Mouse (Mus musculus) liver, embryonic 16.5 days (tissue): ENCODE results near the gene Gdap2. TPM values are rescaled to one million over a fixed set of nuclear protein-coding genes. Genes with fewer than 3 reads are reported as not detected.

ENCODE experiments used
- ATAC-seq: fragments of 200-750 bp; cut with Nextera tagmentation; 2 replicates; pipeline ENCODE4 v1.8.0; 2017; ENCODE audit warnings: low read depth, mild to moderate bottlenecking, moderate number of reproducible peaks, moderate library complexity
- H3K27ac ChIP-seq: fragments of 300-500 bp; sonication (generic); 2 replicates; pipeline ENCODE4 v1.5.1; 2014; ENCODE audit warnings: mild to moderate bottlenecking, low read length
- H3K27me3 ChIP-seq: fragments of 300-500 bp; sonication (generic); 2 replicates; pipeline ENCODE4 v1.6.1; 2014; ENCODE audit warnings: low read depth, low read length, mixed read lengths; ENCODE audit not compliant: control insufficient read depth, insufficient read depth
- H3K36me3 ChIP-seq: fragments of 300-500 bp; sonication (generic); 2 replicates; pipeline ENCODE4 v1.6.1; 2014; ENCODE audit warnings: mild to moderate bottlenecking; ENCODE audit not compliant: control insufficient read depth, insufficient read depth
- H3K4me1 ChIP-seq: fragments of 300-500 bp; sonication (generic); 2 replicates; pipeline ENCODE4 v1.6.1; 2014; ENCODE audit warnings: low read depth, low read length, mixed read lengths; ENCODE audit not compliant: control insufficient read depth
- H3K4me2 ChIP-seq: fragments of 300-500 bp; sonication (generic); 2 replicates; pipeline ENCODE4 v1.6.1; 2014; ENCODE audit warnings: low read depth, low read length, mixed read lengths
- H3K4me3 ChIP-seq: fragments of 300-500 bp; sonication (generic); 2 replicates; pipeline ENCODE4 v1.5.1; 2014; ENCODE audit warnings: low read depth, mild to moderate bottlenecking, low read length
- H3K9ac ChIP-seq: fragments of 300-500 bp; sonication (generic); 2 replicates; pipeline ENCODE4 v1.6.1; 2014; ENCODE audit warnings: low read depth, low read length
- H3K9me3 ChIP-seq: fragments of 300-500 bp; sonication (generic); replicated peaks from 2 replicates; pipeline ENCODE4 v1.6.1; 2016; ENCODE audit warnings: low read length; ENCODE audit not compliant: control insufficient read depth
- WGBS: fragments of 180-500 bp; shearing (Covaris S2); extraction: QIAGEN DNeasy Blood & Tissue Kit; methylation state at CpG from one replicate; pipeline ENCODE4 v1.1.7; 2014; ENCODE audit not compliant: insufficient replicate concordance; 5-methylcytosine and 5-hydroxymethylcytosine counted together
- polyA plus RNA-seq: library from polyadenylated mRNA; unstranded; fragments of >200 nt; fragmentation: Nextera tagmentation; extraction: Ambion mirVana; gene quantifications from 2 replicates; pipeline ENCODE4 v1.2.1, GENCODE M21; 2015

Gene Gdap2
- polyA plus RNA-seq, 1 experiment from 2014 or later, result 17.5 TPM

GRCm38 (mm10) chr3:100176031-100176430, 13.8 kb downstream of the Gdap2 start:
- no peaks in the 10 kb centered on the region for H3K9me3 ChIP-seq
- 59% methylated on average over 2 of the region's 2 CpGs for WGBS
- H3K4me2 ChIP-seq, result no peak overlapping the region
- H3K27me3 ChIP-seq, result no peaks in the 10 kb centered on the region
- no peak for ATAC-seq
- no peak overlapping the region for H3K4me3 ChIP-seq
- H3K27ac ChIP-seq, result no peak overlapping the region
- peaks cover 19% of the 10 kb centered on the region for H3K36me3 ChIP-seq
- H3K9ac ChIP-seq, result no peak overlapping the region
- no peaks in the 10 kb centered on the region for H3K4me1 ChIP-seq

GRCm38 (mm10) chr3:100180471-100180870, 18.3 kb downstream of the Gdap2 start:
- no peak overlapping the region for H3K27ac ChIP-seq
- H3K4me2 ChIP-seq, result no peak overlapping the region
- peaks cover 15% of the 10 kb centered on the region for H3K36me3 ChIP-seq
- no peaks in the 10 kb centered on the region for H3K9me3 ChIP-seq
- WGBS, result 78% methylated on average over 3 of the region's 3 CpGs
- no peak for ATAC-seq
- no peaks in the 10 kb centered on the region for H3K4me1 ChIP-seq
- H3K4me3 ChIP-seq, result no peak overlapping the region
- H3K27me3 ChIP-seq, result no peaks in the 10 kb centered on the region
- no peak overlapping the region for H3K9ac ChIP-seq

- no peaks in the 10 kb centered on the region for H3K9me3 ChIP-seq
- H3K4me2 ChIP-seq, result no peak overlapping the region
- ATAC-seq, result no peak
- no peaks in the 10 kb centered on the region for H3K4me1 ChIP-seq
- H3K4me3 ChIP-seq, result no peak overlapping the region
- H3K27me3 ChIP-seq, result no peaks in the 10 kb centered on the region
- H3K36me3 ChIP-seq, result peaks cover 8% of the 10 kb centered on the region
- 38% methylated on average over 1 of the region's 1 CpGs for WGBS
- H3K9ac ChIP-seq, result no peak overlapping the region
- no peak overlapping the region for H3K27ac ChIP-seq
Measured at GRCm38 (mm10) chr3:100189444-100189843, 27.3 kb downstream of the Gdap2 start.

GRCm38 (mm10) chr3:100189861-100190260, 27.7 kb downstream of the Gdap2 start:
- 83% methylated on average over 11 of the region's 11 CpGs for WGBS
- no peaks in the 10 kb centered on the region for H3K4me1 ChIP-seq
- no peak for ATAC-seq
- no peak overlapping the region for H3K4me2 ChIP-seq
- H3K9ac ChIP-seq, result no peak overlapping the region
- H3K4me3 ChIP-seq, result no peak overlapping the region
- H3K27ac ChIP-seq, result no peak overlapping the region
- H3K9me3 ChIP-seq, result no peaks in the 10 kb centered on the region
- no peaks in the 10 kb centered on the region for H3K27me3 ChIP-seq
- peaks cover 9% of the 10 kb centered on the region for H3K36me3 ChIP-seq

GRCm38 (mm10) chr3:100194210-100194609, 32.0 kb downstream of the Gdap2 start:
- Histone ChIP-seq H3K4me3 (no peak overlapping the region), H3K27me3 (no peaks in the 10 kb centered on the region), H3K4me2 (no peak overlapping the region), H3K27ac (no peak overlapping the region), H3K4me1 (no peaks in the 10 kb centered on the region), H3K9me3 (no peaks in the 10 kb centered on the region), H3K9ac (no peak overlapping the region), H3K36me3 (peaks cover 4% of the 10 kb centered on the region)
- no peak for ATAC-seq
- WGBS, result 41% methylated on average over 5 of the region's 5 CpGs

GRCm38 (mm10) chr3:100201554-100201953, 39.4 kb downstream of the Gdap2 start:
- Histone ChIP-seq H3K4me2 (no peak overlapping the region), H3K36me3 (peaks cover 7% of the 10 kb centered on the region), H3K4me1 (no peaks in the 10 kb centered on the region), H3K9ac (no peak overlapping the region), H3K9me3 (no peaks in the 10 kb centered on the region), H3K27me3 (no peaks in the 10 kb centered on the region), H3K27ac (no peak overlapping the region), H3K4me3 (no peak overlapping the region)
- no peak for ATAC-seq
- WGBS, result 90% methylated on average over 7 of the region's 7 CpGs

GRCm38 (mm10) chr3:100206973-100207372, 44.8 kb downstream of the Gdap2 start:
- no peak overlapping the region for H3K27ac ChIP-seq
- H3K4me2 ChIP-seq, result no peak overlapping the region
- WGBS, result 53% methylated on average over 1 of the region's 1 CpGs
- no peak overlapping the region for H3K9ac ChIP-seq
- H3K27me3 ChIP-seq, result no peaks in the 10 kb centered on the region
- ATAC-seq, result no peak
- peaks cover 3% of the 10 kb centered on the region for H3K36me3 ChIP-seq
- no peak overlapping the region for H3K4me3 ChIP-seq
- no peaks in the 10 kb centered on the region for H3K4me1 ChIP-seq
- H3K9me3 ChIP-seq, result no peaks in the 10 kb centered on the region

GRCm38 (mm10) chr3:100215469-100215868, 53.3 kb downstream of the Gdap2 start:
- no peaks in the 10 kb centered on the region for H3K4me1 ChIP-seq
- WGBS, result 59% methylated on average over 5 of the region's 5 CpGs
- no peaks in the 10 kb centered on the region for H3K9me3 ChIP-seq
- H3K27me3 ChIP-seq, result no peaks in the 10 kb centered on the region
- H3K9ac ChIP-seq, result no peak overlapping the region
- H3K4me2 ChIP-seq, result no peak overlapping the region
- H3K36me3 ChIP-seq, result no peaks in the 10 kb centered on the region
- ATAC-seq, result no peak
- no peak overlapping the region for H3K4me3 ChIP-seq
- H3K27ac ChIP-seq, result no peak overlapping the region

GRCm38 (mm10) chr3:100225326-100225959, 63.3 kb downstream of the Gdap2 start:
- 59% methylated on average over 12 of the region's 12 CpGs for WGBS
- H3K9ac ChIP-seq, result no peak overlapping the region
- no peak overlapping the region for H3K4me3 ChIP-seq
- H3K9me3 ChIP-seq, result no peaks in the 10 kb centered on the region
- no peak overlapping the region for H3K4me2 ChIP-seq
- no peak overlapping the region for H3K27ac ChIP-seq
- no peaks in the 10 kb centered on the region for H3K27me3 ChIP-seq
- no peaks in the 10 kb centered on the region for H3K36me3 ChIP-seq
- H3K4me1 ChIP-seq, result no peaks in the 10 kb centered on the region
- no peak for ATAC-seq
